Mouse (Mus musculus) heart, postnatal 0 days (tissue): Measurements from ENCODE around the gene Megf8. TPM values are rescaled to one million over a fixed set of nuclear protein-coding genes. Genes with fewer than 3 reads are reported as not detected.

Source experiments
- ATAC-seq: fragments of 200-750 bp; cut with Nextera tagmentation; 2 replicates; pipeline ENCODE4 v1.8.0; 2017; ENCODE audit warnings: low read depth, moderate number of reproducible peaks, moderate library complexity; ENCODE audit not compliant: insufficient read depth
- DNase-seq: peaks from one replicate; pipeline ENCODE4 v3.0.0-alpha.2; 2016; ENCODE audit warnings: low spot score
- H3K27ac ChIP-seq: fragments of 300-500 bp; sonication (generic); 2 replicates; pipeline ENCODE4 v1.5.1; 2014; ENCODE audit warnings: low read depth, mild to moderate bottlenecking
- H3K27me3 ChIP-seq: fragments of 300-500 bp; sonication (generic); 2 replicates; pipeline ENCODE4 v1.6.1; 2014; ENCODE audit warnings: low read length, mixed read lengths; ENCODE audit not compliant: control insufficient read depth, insufficient read depth
- H3K36me3 ChIP-seq: fragments of 300-500 bp; sonication (generic); replicated peaks from 2 replicates; pipeline ENCODE4 v1.6.1; 2014; ENCODE audit warnings: low read length, mixed read lengths; ENCODE audit not compliant: control insufficient read depth, insufficient read depth
- H3K4me1 ChIP-seq: fragments of 300-500 bp; sonication (generic); 2 replicates; pipeline ENCODE4 v1.6.1; 2014; ENCODE audit warnings: antibody characterized with exemption; ENCODE audit not compliant: control insufficient read depth, insufficient read depth
- H3K4me2 ChIP-seq: fragments of 300-500 bp; sonication (generic); 2 replicates; pipeline ENCODE4 v1.6.1; 2014; ENCODE audit warnings: low read depth, mild to moderate bottlenecking, low read length, moderate library complexity
- H3K4me3 ChIP-seq: fragments of 300-500 bp; sonication (generic); 2 replicates; pipeline ENCODE4 v1.5.1; 2014; ENCODE audit warnings: low read depth, low read length
- H3K9ac ChIP-seq: fragments of 300-500 bp; sonication (generic); replicated peaks from 2 replicates; pipeline ENCODE4 v1.6.1; 2014; ENCODE audit warnings: low read depth, low read length, mixed read lengths
- H3K9me3 ChIP-seq: fragments of 300-500 bp; sonication (generic); replicated peaks from 2 replicates; pipeline ENCODE4 v1.6.1; 2016; ENCODE audit warnings: low read length; ENCODE audit not compliant: control insufficient read depth
- CTCF ChIP-seq: IDR thresholded peaks from 2 replicates; pipeline ENCODE4 v1.5.1; 2016; ENCODE audit warnings: antibody characterized with exemption, control low read depth, low read depth
- EP300 ChIP-seq: IDR thresholded peaks from 2 replicates; pipeline ENCODE4 v1.6.1; 2016; ENCODE audit warnings: antibody characterized with exemption, low read depth
- WGBS: fragments of 180-500 bp; shearing (Covaris S2); extraction: QIAGEN DNeasy Blood & Tissue Kit; methylation state at CpG from one replicate; pipeline ENCODE4 v1.1.7; 2014; 5-methylcytosine and 5-hydroxymethylcytosine counted together
- polyA plus RNA-seq: library from polyadenylated mRNA; unstranded; fragments of >200 nt; fragmentation: Nextera tagmentation; extraction: Ambion mirVana; gene quantifications from 2 replicates; pipeline ENCODE4 v1.2.1, GENCODE M21; 2015
- total RNA-seq: library from RNA; depleted of rRNA; stranded (reverse); fragments of >200 nt; gene quantifications from 2 replicates; pipeline ENCODE4 v1.2.3, GENCODE M21; 2014; ENCODE audit warnings: low replicate concordance

The Megf8 gene
- total and polyA plus RNA-seq, 2 experiments from 2014 or later, result 4.4 to 17.7 TPM

DNA sequence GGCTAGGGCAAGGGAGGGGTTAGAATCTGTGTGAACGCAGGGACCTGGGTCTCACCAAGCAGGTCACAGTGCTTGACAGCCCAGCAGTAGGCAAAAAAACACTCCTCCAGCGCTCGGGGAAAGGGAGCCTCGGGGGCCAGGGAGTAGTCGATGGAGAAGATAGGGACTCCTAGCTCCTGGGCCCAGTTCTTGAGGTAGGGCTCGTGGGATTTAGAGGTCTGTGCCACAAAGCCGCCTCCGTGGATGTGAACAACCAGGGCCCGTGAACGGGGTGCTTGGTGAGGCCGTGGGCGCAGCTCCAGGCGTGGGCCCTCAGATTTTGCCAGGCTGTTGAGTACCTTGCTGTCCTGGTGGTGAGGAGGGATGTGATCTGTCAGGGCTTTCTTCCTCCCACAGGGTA lies 67.4 kb downstream of the Megf8 start:
- 86% methylated on average over 13 of the region's 13 CpGs for WGBS
- H3K9ac ChIP-seq, result no peak overlapping the region
- H3K4me2 ChIP-seq, result no peak overlapping the region
- H3K4me1 ChIP-seq, result peaks cover 40% of the 10 kb centered on the region
- DNase-seq, result no peak
- H3K36me3 ChIP-seq, result peaks cover 49% of the 10 kb centered on the region
- H3K4me3 ChIP-seq, result no peak overlapping the region
- no peak for ATAC-seq
- H3K9me3 ChIP-seq, result no peaks in the 10 kb centered on the region
- no peak overlapping the region for H3K27ac ChIP-seq
- TF ChIP-seq CTCF (no peak), EP300 (no peak)
- no peaks in the 10 kb centered on the region for H3K27me3 ChIP-seq

DNA sequence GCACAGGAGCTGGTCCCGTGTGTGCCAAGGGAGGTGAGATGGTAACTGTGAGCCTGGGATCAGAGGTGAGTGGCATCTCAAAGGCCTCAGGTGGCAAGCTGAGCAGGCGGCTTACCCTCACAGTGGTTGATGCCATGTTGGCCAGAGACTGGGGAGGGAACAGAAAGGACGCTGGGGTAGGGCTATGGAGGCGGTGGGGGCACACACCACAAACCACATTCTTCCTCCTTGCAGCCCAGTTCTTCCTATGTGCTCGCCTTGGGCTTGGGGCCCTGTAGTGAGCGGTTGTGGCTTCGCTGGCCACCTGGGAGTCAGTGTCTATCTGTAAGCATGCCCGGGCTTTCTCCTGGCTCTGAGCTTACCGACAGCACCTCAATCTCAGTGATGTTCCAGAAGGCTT lies 67.9 kb downstream of the Megf8 start:
- no peak overlapping the region for H3K9ac ChIP-seq
- no peaks in the 10 kb centered on the region for H3K27me3 ChIP-seq
- no peaks in the 10 kb centered on the region for H3K9me3 ChIP-seq
- no peak overlapping the region for H3K4me2 ChIP-seq
- 85% methylated on average over 9 of the region's 9 CpGs for WGBS
- peaks cover 49% of the 10 kb centered on the region for H3K36me3 ChIP-seq
- no peak overlapping the region for H3K27ac ChIP-seq
- peaks cover 44% of the 10 kb centered on the region for H3K4me1 ChIP-seq
- no peak for TF ChIP-seq CTCF
- no peak for TF ChIP-seq EP300
- ATAC-seq (no peak), DNase-seq (no peak)
- H3K4me3 ChIP-seq, result no peak overlapping the region

DNA sequence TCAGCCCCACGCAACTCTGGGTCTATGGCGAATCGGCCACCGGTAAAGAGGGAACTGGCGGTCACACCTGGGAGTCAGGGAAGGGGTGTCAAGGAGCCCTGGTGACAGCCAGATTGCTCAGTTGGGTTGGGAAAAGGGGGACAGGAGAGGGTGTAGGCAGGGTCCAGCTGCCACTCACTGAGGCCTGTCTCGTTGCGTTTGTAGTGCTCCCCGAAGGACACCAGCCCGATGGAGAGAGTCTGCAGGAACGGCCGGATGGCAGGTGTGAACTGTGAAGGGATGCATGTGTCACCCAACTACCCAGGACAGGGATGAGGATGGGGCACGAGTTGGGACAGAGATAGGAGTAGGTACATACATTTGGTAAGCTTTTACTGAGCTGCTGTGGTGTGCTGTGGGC lies 68.3 kb downstream of the Megf8 start:
- ATAC-seq, result no peak

DNA sequence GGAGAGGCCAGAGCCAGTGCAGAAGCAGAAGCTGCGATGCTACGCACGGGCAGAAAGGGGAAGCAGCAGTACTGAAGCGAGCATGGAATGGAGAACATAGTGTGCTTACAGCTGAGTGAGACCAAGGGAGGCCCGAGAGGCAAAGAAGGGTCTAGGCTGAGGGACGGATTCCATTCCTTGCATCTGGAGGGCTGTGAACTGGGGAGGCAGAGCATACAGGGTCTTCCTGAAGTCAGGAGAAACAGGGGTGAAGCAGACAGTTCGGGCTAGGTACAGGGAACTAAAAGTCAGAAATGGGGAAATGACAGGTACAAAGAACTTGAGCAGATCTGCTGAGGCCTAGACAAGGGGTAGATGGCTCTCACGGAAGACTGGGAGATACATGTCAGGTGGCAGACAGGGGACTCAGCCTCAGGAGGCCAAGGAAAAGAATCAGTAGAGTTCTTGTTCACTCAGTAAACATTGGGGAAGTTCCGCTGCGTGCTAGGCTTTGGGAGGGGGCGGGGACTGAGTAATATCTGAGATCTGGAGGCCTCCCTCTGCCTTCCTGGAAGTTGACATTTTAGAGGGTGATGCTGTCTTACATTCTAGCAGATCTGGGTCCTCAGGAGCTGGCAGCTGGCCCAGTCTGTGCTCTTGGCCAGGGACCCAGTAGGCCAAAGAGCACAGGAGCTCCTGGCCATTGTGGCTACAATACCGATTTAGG lies 69.0 kb downstream of the Megf8 start:
- Histone ChIP-seq H3K9me3 (no peaks in the 10 kb centered on the region), H3K4me3 (peak overlapping the region; percentile 17; the same call in 1 of the 2 replicates), H3K27me3 (no peaks in the 10 kb centered on the region), H3K9ac (peak overlapping the region; percentile 40), H3K36me3 (peaks cover 49% of the 10 kb centered on the region), H3K27ac (peak overlapping the region; percentile 95), H3K4me1 (peaks cover 50% of the 10 kb centered on the region), H3K4me2 (peak overlapping the region; percentile 48)
- 37% methylated on average over 12 of the region's 12 CpGs for WGBS
- peak; percentile 87 for ATAC-seq
- DNase-seq, result peak; percentile 92
- TF ChIP-seq EP300, result peak; percentile 95
- no peak for TF ChIP-seq CTCF

More for the DNA sequence above, 68.3 kb downstream of the Megf8 start:
- H3K4me1 ChIP-seq, result peaks cover 44% of the 10 kb centered on the region
- no peaks in the 10 kb centered on the region for H3K9me3 ChIP-seq
- DNase-seq, result no peak
- WGBS, result 89% methylated on average over 12 of the region's 12 CpGs
- H3K4me3 ChIP-seq, result no peak overlapping the region
- H3K27ac ChIP-seq, result peak overlapping the region; percentile 95
- peak overlapping the region; percentile 40; the same call in 1 of the 2 replicates for H3K9ac ChIP-seq
- TF ChIP-seq CTCF (no peak), EP300 (no peak)
- peaks cover 49% of the 10 kb centered on the region for H3K36me3 ChIP-seq
- H3K27me3 ChIP-seq, result no peaks in the 10 kb centered on the region
- peak overlapping the region; percentile 48; the same call in 1 of the 2 replicates for H3K4me2 ChIP-seq

DNA sequence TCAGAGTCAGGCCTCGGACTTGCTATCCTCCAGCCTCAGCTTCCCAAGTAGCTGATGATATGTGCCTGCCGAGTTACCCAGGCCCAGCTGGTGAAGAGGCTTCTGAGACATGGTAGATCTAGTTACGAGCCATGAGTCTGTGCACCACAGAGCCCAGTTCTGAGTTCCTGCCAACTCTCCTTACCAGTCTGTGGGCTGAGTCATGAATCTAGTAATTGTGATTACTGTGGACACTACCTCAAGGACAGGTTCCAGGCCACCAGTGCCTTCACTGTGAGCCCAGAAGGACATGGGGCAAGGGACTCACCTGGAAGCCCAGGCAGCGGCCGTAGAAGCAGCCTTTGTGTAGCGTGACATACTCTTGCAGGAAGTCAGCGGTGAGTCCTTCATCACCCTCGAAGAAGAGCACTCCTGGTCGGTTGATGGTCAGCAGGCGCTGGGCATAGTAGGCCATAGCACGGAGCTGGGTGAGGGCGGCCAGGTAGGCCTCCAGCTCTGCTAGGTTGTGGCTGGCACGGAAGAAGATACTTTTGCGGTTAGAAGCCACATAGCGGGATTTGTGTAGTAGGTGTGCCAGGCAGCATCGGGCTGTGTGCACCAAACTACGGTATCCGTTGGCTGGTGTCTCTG lies 71.0 kb downstream of the Megf8 start:
- Histone ChIP-seq H3K27ac (peak overlapping the region; percentile 95), H3K9ac (no peak overlapping the region), H3K36me3 (peaks cover 43% of the 10 kb centered on the region), H3K4me1 (peaks cover 54% of the 10 kb centered on the region), H3K27me3 (no peaks in the 10 kb centered on the region), H3K4me3 (peak overlapping the region; percentile 15; the same call in 1 of the 2 replicates), H3K4me2 (peak overlapping the region; percentile 48), H3K9me3 (no peaks in the 10 kb centered on the region)
- ATAC-seq (no peak), DNase-seq (no peak)
- 92% methylated on average over 18 of the region's 18 CpGs for WGBS
- TF ChIP-seq CTCF (no peak), EP300 (no peak)
